Mouse (Mus musculus) brain, embryonic 14.5 days (tissue): ENCODE measurements around the gene Chaf1b.

Experiments used
- CTCF ChIP-seq: fragments of 200-500 bp; IDR thresholded peaks from 2 replicates; pipeline ENCODE4 v1.5.1; 2012; ENCODE audit warnings: inconsistent platforms, mild to moderate bottlenecking, moderate library complexity, borderline replicate concordance; ENCODE audit not compliant: insufficient read depth, insufficient read length; ENCODE audit errors: extremely low read depth
- POLR2A ChIP-seq: fragments of 200-500 bp; IDR thresholded peaks from 2 replicates; pipeline ENCODE4 v1.6.1; 2012; ENCODE audit warnings: mild to moderate bottlenecking, inconsistent platforms, borderline replicate concordance; ENCODE audit not compliant: poor library complexity, insufficient read depth, insufficient read length, severe bottlenecking; ENCODE audit errors: extremely low read depth

DNA sequence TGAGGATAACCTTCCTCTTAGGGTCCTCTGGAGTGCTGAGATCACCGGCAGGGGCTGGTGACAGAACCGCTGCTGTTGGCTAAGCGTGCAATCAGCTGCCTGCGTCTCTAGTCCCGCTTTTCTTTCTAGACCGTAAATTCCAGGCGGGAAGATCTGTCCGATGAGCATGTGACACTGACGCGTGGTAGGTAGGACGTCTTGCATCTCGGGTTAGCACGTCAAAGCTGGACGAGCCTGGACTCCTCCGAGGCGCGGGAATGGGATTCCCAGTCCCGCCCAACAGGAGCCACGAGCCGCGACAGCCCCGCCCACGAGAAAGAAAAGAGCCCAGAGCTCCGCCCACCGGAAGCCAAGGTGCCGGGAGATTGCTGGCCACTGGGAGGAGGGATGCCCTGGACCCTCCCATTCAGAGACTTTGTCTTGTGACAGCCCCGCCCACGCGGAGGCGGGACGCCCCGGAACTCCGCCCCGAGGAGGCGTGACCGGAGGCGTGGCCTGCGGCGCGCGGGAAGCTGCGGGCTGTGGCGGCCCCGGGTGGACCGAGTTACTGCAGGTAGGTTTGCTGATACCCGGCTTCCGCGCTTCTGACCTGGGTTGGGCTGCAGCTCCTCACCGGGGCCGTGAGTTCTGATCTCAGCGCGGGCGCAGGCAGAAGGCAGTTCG is at the start of gene Chaf1b:
- peak; percentile 7; the same call in 1 of the 2 replicates for TF ChIP-seq CTCF
- TF ChIP-seq POLR2A: peak; percentile 54
